In the genomic region with DNA sequence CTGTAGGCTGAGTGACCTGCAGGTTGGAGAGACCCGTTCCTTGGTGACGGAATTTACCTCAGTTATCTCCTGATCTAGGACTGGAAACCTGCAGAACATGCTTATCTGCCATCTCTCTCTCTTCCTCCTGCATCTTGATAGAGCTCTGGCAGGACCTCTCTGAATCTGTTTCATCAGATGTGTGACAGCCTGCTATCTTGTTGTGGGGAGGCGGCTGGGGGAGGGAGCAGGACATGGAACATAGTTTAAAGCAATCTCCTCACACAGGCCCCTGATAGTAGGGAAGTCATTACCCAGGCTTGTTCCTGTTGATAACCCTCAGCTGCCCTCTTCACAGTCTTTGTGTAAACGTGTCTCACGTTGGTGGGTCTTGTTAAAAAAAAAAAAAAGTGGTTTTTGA, we compare ENCODE assay signal across 15 mouse cellular contexts. TPM values are rescaled to one million over a fixed set of nuclear protein-coding genes. Genes with fewer than 3 reads are reported as not detected.
DNase-seq lines count a peak whose midpoint lies in the region; ATAC-seq and TF ChIP-seq lines count a peak whose summit lies in the region.
"Had no signal": no experiment of that assay in that cellular context is flagged by ENCODE, and none has a peak within 500 bp of the region (broad histone marks: within the 10 kb centered on the region; RNA-seq: fewer than 3 reads in every experiment).

No protein-coding gene starts in this region.

- H3K4me2 ChIP-seq in midbrain, embryonic 11.5 days = no peak overlapping the region
- H3K4me2 ChIP-seq in midbrain, embryonic 14.5 days (ENCODE audit: low read length) = no peak overlapping the region
- no peak overlapping the region for H3K4me2 ChIP-seq in liver, embryonic 12.5 days
- H3K4me2 ChIP-seq in forebrain, postnatal 0 days (ENCODE audit: low read depth) = no peak overlapping the region
- H3K4me2 ChIP-seq: forebrain, embryonic 15.5 days; hindbrain, embryonic 15.5 days; midbrain, embryonic 13.5 days; neural tube, embryonic 13.5 days had no signal

- no peak for ATAC-seq in midbrain, embryonic 11.5 days (ENCODE audit: low FRiP score)
- no peak for ATAC-seq in midbrain, embryonic 14.5 days (ENCODE audit: low FRiP score, low TSS enrichment)
- peak; percentile 61 for ATAC-seq in granulocyte monocyte progenitor cell, adult 5-6 weeks (replicated peaks; ENCODE audit: poor library complexity, severe bottlenecking)
- ATAC-seq in liver, embryonic 12.5 days = peak; percentile 51
- no peak for ATAC-seq in forebrain, postnatal 0 days
- ATAC-seq: forebrain, embryonic 15.5 days; midbrain, embryonic 13.5 days had no signal

- H3K9ac ChIP-seq in midbrain, embryonic 11.5 days (ENCODE audit: low read length) = no peak overlapping the region
- H3K9ac ChIP-seq in midbrain, embryonic 14.5 days (replicated peaks; ENCODE audit: low read length) = no peak overlapping the region
- no peak overlapping the region for H3K9ac ChIP-seq in liver, embryonic 12.5 days
- no peak overlapping the region for H3K9ac ChIP-seq in forebrain, postnatal 0 days
- H3K9ac ChIP-seq: forebrain, embryonic 15.5 days; hindbrain, embryonic 15.5 days; midbrain, embryonic 13.5 days; neural tube, embryonic 13.5 days had no signal

- no peak overlapping the region for H3K4me3 ChIP-seq in midbrain, embryonic 11.5 days (ENCODE audit: low read depth, low read length)
- H3K4me3 ChIP-seq in midbrain, embryonic 14.5 days (replicated peaks; ENCODE audit: low read depth, low read length) = no peak overlapping the region
- H3K4me3 ChIP-seq in liver, embryonic 12.5 days = no peak overlapping the region
- H3K4me3 ChIP-seq in forebrain, postnatal 0 days (ENCODE audit: low read depth, low read length) = no peak overlapping the region
- H3K4me3 ChIP-seq: forebrain, embryonic 15.5 days; heart, embryonic 10.5 days; hindbrain, embryonic 15.5 days; midbrain, embryonic 13.5 days; neural tube, embryonic 13.5 days had no signal

- H3K27me3 ChIP-seq in midbrain, embryonic 11.5 days (ENCODE audit: control insufficient read depth, insufficient read depth, low read length) = no peaks in the 10 kb centered on the region
- no peaks in the 10 kb centered on the region for H3K27me3 ChIP-seq in midbrain, embryonic 14.5 days (ENCODE audit: control insufficient read depth, insufficient read depth, low read length)
- H3K27me3 ChIP-seq in liver, embryonic 12.5 days (replicated peaks) = peaks cover 4% of the 10 kb centered on the region
- H3K27me3 ChIP-seq in forebrain, postnatal 0 days (ENCODE audit: insufficient read depth, low read length) = no peaks in the 10 kb centered on the region
- H3K27me3 ChIP-seq: forebrain, embryonic 15.5 days; hindbrain, embryonic 15.5 days; neural tube, embryonic 13.5 days had no signal

- no peaks in the 10 kb centered on the region for H3K4me1 ChIP-seq in midbrain, embryonic 11.5 days (ENCODE audit: control insufficient read depth, insufficient read depth, low read length)
- H3K4me1 ChIP-seq in midbrain, embryonic 14.5 days (ENCODE audit: control insufficient read depth, insufficient read depth, low read length) = peaks cover 4% of the 10 kb centered on the region; the same call in 1 of the 2 replicates
- H3K4me1 ChIP-seq in liver, embryonic 12.5 days = peaks cover 29% of the 10 kb centered on the region
- no peaks in the 10 kb centered on the region for H3K4me1 ChIP-seq in forebrain, postnatal 0 days (ENCODE audit: insufficient read depth)
- H3K4me1 ChIP-seq: midbrain, embryonic 13.5 days had no signal

- 53% methylated on average over 5 of the region's 5 CpGs for WGBS in midbrain, embryonic 11.5 days
- 48% methylated on average over 5 of the region's 5 CpGs for WGBS in midbrain, embryonic 14.5 days
- 6% methylated on average over 5 of the region's 5 CpGs for WGBS in liver, embryonic 12.5 days (ENCODE audit: insufficient replicate concordance)
- 47% methylated on average over 5 of the region's 5 CpGs for whole genome bisulfite sequencing in forebrain, postnatal 0 days

- H3K9me3 ChIP-seq in midbrain, embryonic 11.5 days (ENCODE audit: control insufficient read depth, low read length) = no peaks in the 10 kb centered on the region
- no peaks in the 10 kb centered on the region for H3K9me3 ChIP-seq in midbrain, embryonic 14.5 days (ENCODE audit: control insufficient read depth, low read length)
- H3K9me3 ChIP-seq in liver, embryonic 12.5 days (replicated peaks) = no peaks in the 10 kb centered on the region
- no peaks in the 10 kb centered on the region for H3K9me3 ChIP-seq in forebrain, postnatal 0 days (ENCODE audit: low read length)
- H3K9me3 ChIP-seq: forebrain, embryonic 15.5 days; heart, embryonic 10.5 days; hindbrain, embryonic 15.5 days; midbrain, embryonic 13.5 days; neural tube, embryonic 13.5 days had no signal

- no peak overlapping the region for H3K27ac ChIP-seq in midbrain, embryonic 11.5 days (ENCODE audit: low read depth, low read length)
- no peak overlapping the region for H3K27ac ChIP-seq in midbrain, embryonic 14.5 days (replicated peaks; ENCODE audit: low read depth, low read length)
- H3K27ac ChIP-seq in liver, embryonic 12.5 days = no peak overlapping the region
- no peak overlapping the region for H3K27ac ChIP-seq in forebrain, postnatal 0 days (ENCODE audit: low read depth, low read length)
- H3K27ac ChIP-seq: forebrain, embryonic 15.5 days; hindbrain, embryonic 15.5 days; kidney, postnatal 0 days; midbrain, embryonic 13.5 days; neural tube, embryonic 13.5 days had no signal

- peak; percentile 79 for DNase-seq in midbrain, embryonic 11.5 days (ENCODE audit: low spot score, missing footprints)
- DNase-seq in midbrain, embryonic 14.5 days = no peak
- DNase-seq in thymus, postnatal 4 days = peak; percentile 44
- no peak for DNase-seq in frontal cortex, postnatal 25 days (ENCODE audit: low spot score in 2 of 2)
- DNase-seq in gastrocnemius, postnatal 25 days = no peak
- DNase-seq in forebrain, postnatal 0 days = no peak
- DNase-seq: cerebellum, postnatal 10 days had no signal

- no peaks in the 10 kb centered on the region for H3K36me3 ChIP-seq in midbrain, embryonic 11.5 days (ENCODE audit: control insufficient read depth, insufficient read depth, low read length)
- no peaks in the 10 kb centered on the region for H3K36me3 ChIP-seq in midbrain, embryonic 14.5 days (ENCODE audit: control insufficient read depth, insufficient read depth, low read length)
- no peaks in the 10 kb centered on the region for H3K36me3 ChIP-seq in liver, embryonic 12.5 days
- no peaks in the 10 kb centered on the region for H3K36me3 ChIP-seq in forebrain, postnatal 0 days (ENCODE audit: insufficient read depth)
- H3K36me3 ChIP-seq: forebrain, embryonic 15.5 days; heart, embryonic 10.5 days; hindbrain, embryonic 15.5 days; midbrain, embryonic 13.5 days; neural tube, embryonic 13.5 days had no signal

- no peak for TF ChIP-seq CTCF in forebrain, postnatal 0 days (IDR thresholded peaks at IDR 0.05; ENCODE audit: low read depth)

RNA-seq across cellular contexts. Expression of gene Aff4, which starts 5.3 kb away (rescaled TPM):
- polyA plus RNA-seq in midbrain, embryonic 11.5 days (2014; fragmentation: Nextera tagmentation; extraction: Ambion mirVana) = 43.5 and 43.7 TPM in 2 replicates
- polyA plus RNA-seq in midbrain, embryonic 14.5 days (2014; fragmentation: Nextera tagmentation; extraction: Ambion mirVana) = 105 and 107 TPM in 2 replicates
- 52.9 and 69.9 TPM in 2 replicates for total RNA-seq in granulocyte monocyte progenitor cell, adult 5-6 weeks (2014; fragmentation: Nextera tagmentation)
- 42.4 and 95.9 TPM in 2 replicates for total RNA-seq in granulocyte monocyte progenitor cell, adult 5-6 weeks (2017)
- 18.8 and 19.8 TPM in 2 replicates for polyA plus RNA-seq in liver, embryonic 12.5 days (2016; fragmentation: Nextera tagmentation; extraction: Ambion mirVana)
- 10 to 100 TPM; 76.4 to 89.1 TPM for total RNA-seq in gastrocnemius, postnatal 25 days (2021)
- total RNA-seq in forebrain, postnatal 0 days (2014; rRNA removed) = 110 and 147 TPM in 2 replicates
- 67.0 and 98.5 TPM in 2 replicates for polyA plus RNA-seq in forebrain, postnatal 0 days (2015; fragmentation: Nextera tagmentation; extraction: Ambion mirVana)

RNA-seq across cellular contexts. Expression of gene Zcchc10, which starts 20.8 kb away (rescaled TPM):
- 26.9 and 27.3 TPM in 2 replicates for polyA plus RNA-seq in midbrain, embryonic 11.5 days (2014; fragmentation: Nextera tagmentation; extraction: Ambion mirVana)
- 15.1 and 20.3 TPM in 2 replicates for polyA plus RNA-seq in midbrain, embryonic 14.5 days (2014; fragmentation: Nextera tagmentation; extraction: Ambion mirVana)
- total RNA-seq in granulocyte monocyte progenitor cell, adult 5-6 weeks (2014; fragmentation: Nextera tagmentation) = 18.5 TPM in 2 replicates
- 7.4 and 10.3 TPM in 2 replicates for total RNA-seq in granulocyte monocyte progenitor cell, adult 5-6 weeks (2017)
- 18.3 and 19.8 TPM in 2 replicates for polyA plus RNA-seq in liver, embryonic 12.5 days (2016; fragmentation: Nextera tagmentation; extraction: Ambion mirVana)
- total RNA-seq in gastrocnemius, postnatal 25 days (2021) = 10 to 100 TPM in 1 of 2 experiments, 1 to 10 TPM in 1; 7.8 to 10.1 TPM
- 0.86 and 2.8 TPM in 2 replicates for total RNA-seq in forebrain, postnatal 0 days (2014; rRNA removed)
- 16.0 and 17.1 TPM in 2 replicates for polyA plus RNA-seq in forebrain, postnatal 0 days (2015; fragmentation: Nextera tagmentation; extraction: Ambion mirVana)

RNA-seq across cellular contexts. Expression of gene Hspa4, which starts 45.1 kb away (rescaled TPM):
- 111 and 117 TPM in 2 replicates for polyA plus RNA-seq in midbrain, embryonic 11.5 days (2014; fragmentation: Nextera tagmentation; extraction: Ambion mirVana)
- polyA plus RNA-seq in midbrain, embryonic 14.5 days (2014; fragmentation: Nextera tagmentation; extraction: Ambion mirVana) = 42.2 and 57.4 TPM in 2 replicates
- total RNA-seq in granulocyte monocyte progenitor cell, adult 5-6 weeks (2014; fragmentation: Nextera tagmentation) = 120 and 123 TPM in 2 replicates
- total RNA-seq in granulocyte monocyte progenitor cell, adult 5-6 weeks (2017) = 507 and 516 TPM in 2 replicates
- 101 and 103 TPM in 2 replicates for polyA plus RNA-seq in liver, embryonic 12.5 days (2016; fragmentation: Nextera tagmentation; extraction: Ambion mirVana)
- total RNA-seq in gastrocnemius, postnatal 25 days (2021) = 10 to 100 TPM; 86.5 to 89.0 TPM
- total RNA-seq in forebrain, postnatal 0 days (2014; rRNA removed) = 112 and 138 TPM in 2 replicates
- 42.1 and 46.9 TPM in 2 replicates for polyA plus RNA-seq in forebrain, postnatal 0 days (2015; fragmentation: Nextera tagmentation; extraction: Ambion mirVana)

Comparison
In these comparisons a context has a peak if more than half of its experiments do, and no peak if none do; other contexts are left out.
1. DNase-seq: peak in midbrain, embryonic 11.5 days (single experiment) and thymus, postnatal 4 days (single experiment); none in midbrain, embryonic 14.5 days (single experiment), frontal cortex, postnatal 25 days (0 of 2), gastrocnemius, postnatal 25 days (single experiment) and forebrain, postnatal 0 days (single experiment).
2. ATAC-seq: peak in granulocyte monocyte progenitor cell, adult 5-6 weeks (single experiment) and liver, embryonic 12.5 days (single experiment); none in midbrain, embryonic 11.5 days (single experiment), midbrain, embryonic 14.5 days (single experiment) and forebrain, postnatal 0 days (single experiment).